Mouse (Mus musculus) megakaryocyte-erythroid progenitor cell, adult 5-6 weeks (primary cell): ENCODE results near the gene Cyp2s1. TPM values are rescaled to one million over a fixed set of nuclear protein-coding genes. Genes with fewer than 3 reads are reported as not detected.

Experiments used
- ATAC-seq: replicated peaks from 2 replicates; pipeline ENCODE4 v1.8.0; 2016; ENCODE audit warnings: mild to moderate bottlenecking, inconsistent platforms; ENCODE audit not compliant: severe bottlenecking, poor library complexity, low FRiP score, low TSS enrichment
- total RNA-seq, 2 experiments: library from RNA; stranded (forward) in 1 of 2; stranded (reverse) in 1 of 2; fragments of 200-1000, 215-1000 nt in 1 of 2; fragments of >200 nt in 1 of 2; fragmentation: Nextera tagmentation in 1 of 2; gene quantifications; 2 replicates each; pipeline ENCODE4 v1.2.3; 2014 to 2017

The Cyp2s1 gene
- total RNA-seq, 2 experiments from 2014 or later = not detected

DNA sequence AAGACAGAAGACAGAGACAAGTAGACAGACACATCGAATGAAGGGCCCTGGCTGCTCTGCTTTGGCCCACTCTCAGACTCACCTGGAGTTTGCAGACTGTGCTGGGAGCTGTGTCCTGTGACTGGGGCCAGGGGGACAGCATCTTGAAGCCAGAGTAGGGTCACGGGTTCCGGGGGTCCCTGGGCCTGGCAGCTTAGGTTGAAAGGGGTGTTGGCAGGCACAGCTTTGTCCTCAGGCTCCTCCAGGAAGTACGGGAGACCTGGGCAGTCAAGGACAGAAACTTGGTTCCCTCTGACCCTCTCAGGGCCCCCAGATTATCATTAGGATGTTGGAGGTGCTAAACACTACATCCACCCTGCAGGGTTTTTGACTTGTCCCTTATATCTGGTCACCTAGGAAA lies 31.0 kb downstream of the Cyp2s1 start:
- ATAC-seq = no peak

DNA sequence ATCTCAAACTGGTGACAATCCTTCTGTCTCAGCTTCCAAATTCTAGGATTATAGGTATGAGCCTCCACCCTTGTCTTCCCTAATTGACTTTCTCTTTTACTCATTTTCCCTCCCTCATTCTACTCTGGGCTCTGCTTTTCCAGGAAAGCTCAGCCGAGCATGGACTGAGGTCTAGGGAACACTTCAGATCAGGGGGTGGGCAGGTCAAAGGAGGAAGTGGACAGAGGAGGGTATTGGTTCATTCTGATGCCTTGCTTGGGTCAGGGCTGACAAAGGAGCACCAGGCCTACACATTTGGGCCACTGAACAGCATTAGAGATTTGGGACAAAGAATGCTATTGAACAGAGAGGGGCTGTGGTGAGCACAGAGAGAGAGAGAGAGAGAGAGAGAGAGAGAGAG lies 31.9 kb downstream of the Cyp2s1 start:
- no peak for ATAC-seq

DNA sequence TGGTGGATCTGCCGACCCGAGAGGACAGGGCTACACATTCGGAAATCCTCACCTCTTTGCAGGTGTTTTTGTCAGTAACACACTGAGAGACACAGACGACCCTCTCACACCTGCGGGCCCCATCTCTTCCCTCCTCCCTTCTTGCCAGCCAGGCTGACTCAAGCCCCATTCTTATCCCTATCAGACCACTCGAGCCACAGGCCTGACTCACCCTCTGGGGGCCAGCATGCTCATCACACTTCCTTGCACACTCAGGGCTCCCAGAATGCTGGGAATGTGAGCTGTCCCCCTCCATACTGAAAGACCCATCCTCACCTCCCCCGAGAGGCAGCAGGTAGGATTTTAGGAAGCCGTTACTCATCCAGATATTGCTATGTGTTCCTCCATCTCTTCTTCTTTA lies 33.0 kb downstream of the Cyp2s1 start:
- ATAC-seq = no peak

DNA sequence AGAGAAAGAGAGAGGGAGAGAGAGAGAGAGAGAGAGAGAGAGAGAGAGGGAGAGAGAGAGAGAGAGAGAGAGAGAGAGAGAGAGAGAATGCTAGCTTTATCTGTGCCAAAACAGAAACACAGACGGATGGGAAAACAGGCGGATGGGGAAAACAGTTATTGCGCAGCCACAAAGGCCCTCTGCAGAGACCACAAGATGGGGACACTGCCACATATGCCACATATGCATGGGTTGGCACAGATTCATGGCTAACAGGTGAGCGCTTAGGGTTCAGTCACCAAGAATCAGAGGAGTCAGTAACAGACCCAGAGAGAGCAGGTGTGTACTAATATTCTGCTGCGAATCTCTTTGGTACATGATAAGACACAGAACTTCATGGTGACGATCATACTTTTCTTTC lies 34.0 kb downstream of the Cyp2s1 start:
- ATAC-seq = 0 out of 2 replicates have a peak, but pooled peaks have one; percentile 12

DNA sequence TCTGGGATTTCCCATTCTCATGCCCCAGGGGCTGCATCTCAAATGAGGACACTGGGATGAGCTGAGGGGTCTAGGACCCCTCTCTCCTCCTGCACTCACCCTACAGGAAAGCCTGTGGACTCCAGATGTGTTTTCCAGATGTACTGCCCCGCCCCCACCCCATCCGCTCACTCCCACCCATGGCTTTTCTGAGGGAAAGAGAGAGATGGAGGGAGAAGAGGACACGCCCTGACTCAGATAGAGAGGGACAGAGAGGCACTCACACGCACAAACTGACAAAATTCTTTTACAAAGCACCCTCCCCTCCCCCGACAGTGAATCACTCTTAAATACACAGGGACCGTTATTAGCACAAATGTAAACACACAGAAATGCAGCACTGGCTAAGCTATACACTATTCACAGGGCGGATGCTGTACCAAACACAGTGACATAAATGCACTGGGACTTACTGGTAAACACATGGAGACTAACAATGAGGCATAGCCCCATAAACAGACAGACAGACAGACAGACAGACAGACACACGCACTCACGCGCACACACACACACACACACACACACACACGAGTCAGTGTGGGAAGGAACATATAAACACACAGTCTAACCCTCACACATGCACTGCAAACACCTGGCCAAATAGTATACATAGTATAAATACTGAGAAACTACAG lies 34.6 kb downstream of the Cyp2s1 start:
- 0 out of 2 replicates have a peak, but pooled peaks have one; percentile 27 for ATAC-seq

DNA sequence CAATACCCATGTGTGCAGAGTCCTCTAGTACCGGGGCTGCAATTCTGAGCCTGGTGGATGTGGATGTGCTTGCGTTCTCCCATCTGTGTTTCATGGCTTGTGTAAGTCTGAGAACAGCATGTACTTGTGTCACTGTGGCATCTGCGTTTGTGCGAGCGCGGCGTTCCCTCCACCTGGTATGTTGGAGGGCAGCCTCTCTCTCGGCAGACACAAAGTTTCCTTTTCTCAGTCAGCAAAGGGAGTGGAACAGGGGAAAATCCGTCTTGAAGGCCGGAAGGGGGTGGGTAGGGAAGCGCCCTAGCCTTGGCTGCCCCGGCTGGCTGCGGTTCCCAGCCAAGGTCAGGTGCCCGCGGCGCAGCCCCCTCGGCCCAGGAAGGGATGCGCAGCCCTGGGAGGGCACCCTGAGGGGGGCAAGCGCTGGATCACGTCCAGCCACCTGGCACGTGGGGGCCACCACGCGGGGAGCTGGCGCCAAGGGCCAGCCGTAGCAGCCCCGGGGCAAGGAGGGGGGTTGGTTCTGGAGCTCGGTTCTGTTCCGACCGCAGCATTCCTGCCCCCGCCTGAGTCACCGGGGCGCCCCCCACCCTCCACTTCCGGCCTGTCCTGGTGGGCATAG lies 35.3 kb downstream of the Cyp2s1 start:
- no peak; the same call in 1 of the 2 replicates for ATAC-seq

DNA sequence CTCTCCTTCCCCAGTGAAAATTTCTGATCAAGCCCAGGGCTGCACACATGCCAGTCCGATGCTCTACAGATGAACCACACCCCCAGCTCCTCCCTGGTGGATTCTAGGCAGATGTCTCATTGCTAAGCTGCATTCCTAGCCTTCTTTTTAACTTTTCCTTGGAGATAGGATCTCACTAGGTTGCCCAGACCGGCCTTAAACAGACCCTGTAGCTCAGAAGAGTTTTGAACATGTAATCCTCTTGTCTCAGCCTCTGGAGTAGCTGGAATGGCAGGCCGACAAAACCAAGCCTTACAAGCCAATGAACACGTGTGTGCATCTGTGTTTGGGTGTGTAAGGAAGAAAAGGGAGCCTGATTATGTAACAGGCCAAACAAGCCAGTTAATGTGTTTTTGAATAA lies 36.0 kb downstream of the Cyp2s1 start:
- ATAC-seq = peak; percentile 16; the same call in 1 of the 2 replicates

DNA sequence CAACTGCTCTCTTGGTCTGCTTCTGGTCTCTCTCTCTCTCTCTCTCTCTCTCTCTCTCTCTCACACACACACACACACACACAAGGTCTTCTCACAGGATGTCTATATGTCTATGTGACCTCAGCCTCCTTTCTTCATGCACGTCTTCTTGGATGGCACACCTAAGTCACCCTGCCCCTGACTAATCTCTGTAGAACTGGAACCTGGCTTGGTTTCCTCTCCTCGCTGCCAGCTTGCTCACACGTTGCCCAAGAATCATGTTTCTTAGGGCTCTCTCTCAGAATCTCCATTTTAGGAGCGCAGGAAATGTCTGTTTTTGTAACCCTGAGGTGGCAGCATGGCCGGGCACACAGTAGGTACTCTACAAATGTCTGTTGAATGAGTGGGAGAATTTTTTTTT lies 36.7 kb downstream of the Cyp2s1 start:
- ATAC-seq = no peak

DNA sequence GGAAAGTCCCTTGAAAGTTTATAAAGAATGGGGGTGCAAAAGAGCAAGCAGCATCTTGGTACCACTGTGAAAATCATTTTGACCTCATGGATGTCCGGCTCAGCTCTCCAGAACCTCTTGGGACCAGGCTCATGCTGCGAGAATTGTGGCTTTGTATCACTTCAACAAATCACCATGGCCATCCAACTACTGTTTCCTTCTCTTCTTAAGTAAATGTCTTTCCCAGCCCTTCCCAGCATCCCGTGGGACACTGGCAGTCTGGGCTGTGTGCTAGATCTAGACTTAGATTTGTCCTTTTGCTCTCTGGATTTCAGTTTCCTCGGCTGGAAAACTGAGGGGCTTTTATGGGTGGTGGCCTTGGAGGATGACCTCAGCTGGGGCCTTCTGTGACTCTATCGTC lies 48.5 kb downstream of the Cyp2s1 start:
- ATAC-seq = no peak

DNA sequence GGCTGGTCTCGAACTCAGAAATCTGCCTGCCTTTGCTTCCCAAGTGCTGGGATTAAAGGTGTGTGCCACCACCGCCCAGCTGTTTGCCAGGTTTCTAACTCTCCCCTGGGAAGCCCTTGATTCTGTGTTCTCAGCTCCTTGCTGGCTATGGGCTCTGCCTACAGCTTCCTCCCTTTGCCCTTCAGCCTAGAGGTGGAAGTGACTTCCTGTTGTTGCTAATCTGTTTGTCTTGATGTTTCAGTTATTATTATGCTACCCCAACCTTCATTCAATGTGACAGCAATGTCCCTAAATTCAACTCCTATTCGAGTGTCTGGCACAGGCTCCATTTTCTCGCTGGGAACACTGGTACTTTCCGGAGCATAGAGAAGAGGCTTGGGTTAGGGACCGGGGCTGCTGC lies 50.6 kb downstream of the Cyp2s1 start:
- no peak for ATAC-seq

DNA sequence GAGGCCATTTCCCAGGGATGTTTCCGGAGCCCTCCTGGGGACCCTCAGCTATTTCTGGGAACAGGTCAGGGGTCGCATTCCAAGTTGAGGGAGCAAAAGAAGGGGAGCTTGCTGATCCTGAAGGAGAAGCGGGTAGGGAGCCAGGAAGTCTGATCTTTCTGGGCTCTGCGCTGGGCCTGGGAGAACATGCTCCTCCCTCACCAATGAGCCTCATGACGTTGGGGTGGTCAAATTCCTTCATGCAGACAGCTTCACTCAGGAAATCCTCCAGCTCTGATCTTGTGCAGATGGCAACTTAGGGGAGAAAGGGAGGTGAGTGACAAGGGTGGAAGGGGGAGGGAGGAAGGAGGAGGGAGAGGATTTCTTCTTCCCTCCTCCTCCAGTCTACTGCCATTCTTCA lies 52.5 kb downstream of the Cyp2s1 start:
- no peak for ATAC-seq

DNA sequence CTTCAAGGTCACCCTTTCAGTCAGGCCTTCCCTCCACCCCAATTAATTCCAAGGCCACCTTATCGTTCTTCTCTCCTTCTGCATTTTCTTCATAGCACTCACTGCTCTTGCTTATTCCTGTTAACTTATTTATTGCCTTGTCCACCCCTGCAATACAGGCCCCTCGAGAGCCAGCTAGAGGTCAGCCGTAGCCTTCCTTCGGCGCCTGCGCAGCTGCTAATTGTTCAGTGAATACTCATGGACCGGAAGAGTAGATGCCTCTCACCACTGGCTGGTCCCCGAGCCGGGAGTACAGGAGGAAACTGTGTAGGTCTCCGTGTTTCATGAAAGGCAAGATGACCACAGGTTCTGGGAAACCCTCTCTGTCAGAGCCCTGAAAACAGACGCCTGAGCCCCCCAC lies 53.0 kb downstream of the Cyp2s1 start:
- no peak for ATAC-seq

DNA sequence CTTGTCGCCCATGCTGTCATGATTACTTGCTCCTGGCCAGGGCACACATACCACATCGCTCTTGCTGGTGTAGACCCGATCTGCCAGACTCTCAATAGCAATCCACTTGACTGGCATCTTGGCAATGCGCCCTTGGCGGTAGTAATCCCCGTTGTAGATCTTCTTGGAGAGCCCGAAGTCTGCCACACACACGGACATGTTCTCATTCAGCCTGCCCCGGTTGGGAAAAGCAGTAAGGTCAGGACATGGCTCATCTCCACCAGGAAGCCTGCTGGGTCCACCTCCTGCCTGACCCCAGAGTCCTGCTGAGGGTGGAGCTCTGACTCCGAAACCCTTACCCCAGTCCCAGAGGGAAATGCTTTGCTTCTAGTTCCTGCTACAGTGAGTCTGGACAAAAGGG lies 55.4 kb downstream of the Cyp2s1 start:
- no peak for ATAC-seq

DNA sequence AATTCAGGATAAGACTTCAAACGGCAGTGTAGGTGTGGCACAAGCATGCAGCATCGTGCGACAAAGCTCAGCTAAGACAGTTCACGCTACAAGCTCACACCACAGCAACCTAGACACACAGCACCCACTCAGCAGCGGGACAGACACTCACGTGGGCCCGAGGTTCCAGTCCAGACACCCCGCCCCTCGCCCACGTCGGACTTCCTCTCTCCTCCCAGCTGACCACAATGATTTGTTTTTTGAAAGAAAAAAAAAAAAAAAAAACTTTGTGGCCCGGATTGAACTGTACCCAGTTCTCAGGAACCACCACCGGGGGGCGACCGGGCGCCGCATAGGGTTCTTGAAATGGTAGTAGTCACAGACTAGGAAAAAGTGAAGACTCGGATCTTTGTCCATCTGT lies 60.7 kb downstream of the Cyp2s1 start:
- ATAC-seq = peak; percentile 70

DNA sequence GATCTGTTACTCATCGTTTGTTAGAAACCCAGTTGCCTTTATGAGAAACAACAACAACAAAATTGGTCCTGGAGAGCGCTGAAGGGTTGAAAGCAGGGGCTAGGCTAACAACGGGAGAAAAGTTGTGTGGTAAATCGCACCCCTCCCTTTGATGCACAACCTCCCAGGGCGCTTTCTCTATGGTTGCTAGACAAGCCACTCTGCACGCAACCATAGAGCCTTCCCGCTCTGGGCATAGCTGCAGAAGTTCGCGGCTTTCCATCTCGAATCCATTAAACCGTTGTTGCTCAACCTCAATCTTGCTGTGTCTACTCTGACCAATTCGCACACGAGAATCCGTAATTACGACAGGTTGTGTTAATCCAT lies 61.3 kb downstream of the Cyp2s1 start:
- ATAC-seq = peak; percentile 59

DNA sequence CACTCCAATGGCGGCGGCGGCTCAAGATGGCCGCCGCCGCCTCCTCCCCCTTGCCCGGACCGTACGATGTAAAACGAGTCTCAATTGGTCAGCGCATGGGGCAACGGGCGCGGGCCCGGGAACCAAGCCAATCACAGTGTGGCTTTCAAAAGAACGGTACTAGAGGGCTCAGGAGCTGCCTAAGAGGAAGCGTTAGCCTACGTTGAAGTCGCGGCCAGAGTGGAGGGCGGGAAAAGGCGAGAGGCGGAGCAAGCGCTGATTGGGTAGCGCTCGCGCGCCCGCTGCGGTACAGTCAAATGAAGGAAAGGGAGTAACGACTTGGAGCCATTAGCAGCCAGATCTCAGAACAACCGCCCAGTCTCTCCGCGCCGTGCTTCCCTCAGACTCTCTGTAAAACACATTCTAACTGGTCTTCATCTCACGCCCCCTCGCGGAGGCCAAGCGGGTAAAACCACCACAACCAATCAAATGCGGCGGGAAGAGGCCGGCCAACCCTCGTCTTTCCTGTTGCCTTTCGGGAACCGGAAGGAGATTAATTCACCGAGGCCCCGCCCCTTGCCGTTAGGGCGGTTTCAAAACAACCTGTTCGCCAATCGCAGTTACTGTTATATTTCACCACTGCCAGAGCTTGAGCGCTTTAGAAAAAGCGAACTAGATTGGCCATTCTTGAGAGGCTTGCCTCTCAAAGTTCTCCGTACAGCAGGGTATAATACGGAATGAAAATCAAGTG lies 61.8 kb downstream of the Cyp2s1 start, which contains the start of gene Hnrnpul1:
Hnrnpul1 (minus strand) TSS at position 20 of the 730 bp plus-strand sequence.
- ATAC-seq = peak; percentile 82

DNA sequence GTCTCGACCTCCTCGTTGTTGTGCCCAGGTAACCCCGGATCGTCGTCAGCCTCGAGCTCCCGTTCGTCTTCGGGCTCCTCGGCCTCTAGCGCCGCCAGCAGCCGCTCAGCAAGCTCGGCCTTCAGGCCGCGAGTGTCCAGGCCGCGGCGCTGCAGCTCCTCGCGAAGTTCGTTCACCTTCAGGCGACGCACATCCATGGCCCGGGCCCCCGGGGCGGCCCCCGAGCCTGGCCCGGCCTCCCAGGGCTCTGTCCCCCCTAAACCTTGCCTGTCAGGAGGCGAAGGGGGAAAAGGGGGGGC lies 62.3 kb downstream of the Cyp2s1 start:
- no peak for ATAC-seq

DNA sequence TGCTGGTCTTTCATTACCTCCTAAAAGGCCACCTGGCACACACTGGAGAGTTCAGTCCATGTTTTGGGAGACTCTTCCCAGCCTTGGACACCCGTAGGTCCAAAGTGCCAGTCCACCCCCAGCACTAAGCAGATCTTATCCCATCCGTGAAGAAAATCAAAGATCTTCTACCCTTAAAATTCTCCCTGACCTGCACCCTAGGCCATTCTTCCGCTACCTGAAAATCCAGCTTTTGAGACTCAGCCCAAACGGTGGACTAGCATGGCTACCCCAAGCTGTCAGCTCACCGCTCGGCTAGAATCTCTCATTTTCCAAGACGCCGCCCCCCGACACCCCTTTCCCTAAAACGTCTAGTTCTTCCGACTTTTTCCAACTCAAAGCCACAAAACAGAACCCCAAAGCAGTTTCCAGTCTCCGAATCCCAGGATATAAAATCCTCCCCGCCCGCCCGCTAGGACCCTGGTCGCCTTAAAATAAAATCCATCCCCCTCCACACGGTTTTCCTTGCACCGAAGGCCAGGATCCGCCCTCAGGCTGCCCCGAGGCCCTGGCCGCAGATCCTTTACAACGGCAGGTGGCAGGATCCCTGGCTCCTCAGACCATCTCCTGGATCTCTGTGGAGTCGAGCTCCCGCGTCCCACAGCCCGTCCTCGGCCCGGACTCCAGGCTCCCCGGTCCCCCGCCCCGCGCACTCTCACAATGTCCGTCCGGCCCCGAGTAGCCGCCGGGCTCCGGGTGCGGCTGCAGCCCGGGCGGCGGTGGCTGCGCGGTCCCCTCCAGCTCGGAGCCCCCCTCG lies 62.9 kb downstream of the Cyp2s1 start:
- no peak for ATAC-seq

DNA sequence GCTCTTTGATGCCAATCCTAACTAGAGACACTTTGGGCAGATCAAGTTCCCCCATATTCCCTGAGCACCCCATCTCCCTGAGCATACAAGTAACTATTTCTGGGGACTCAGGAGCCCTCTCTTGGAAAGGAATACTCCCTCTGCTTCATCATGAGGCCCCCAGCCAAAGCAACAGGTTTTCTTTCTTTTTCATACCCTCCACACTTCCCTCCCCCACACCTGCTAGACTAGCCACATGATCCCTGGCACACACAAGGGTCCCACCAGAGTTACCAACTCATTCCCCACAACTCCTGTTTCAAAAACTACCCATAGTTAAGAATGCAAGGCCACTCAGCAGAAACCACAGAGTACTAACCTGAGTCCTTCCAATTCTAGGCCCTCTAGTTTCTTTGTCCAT lies 63.6 kb downstream of the Cyp2s1 start:
- no peak for ATAC-seq
